Mouse (Mus musculus): Measurements from ENCODE around the gene Snrpb2.

Gene Snrpb2

GRCm38 (mm10) chr2:143062812-143063792 is at the start of gene Snrpb2:
Gene Snrpb2 (plus strand): TSS chr2:143063039.
- peak; percentile 89 for DNase-seq (ENCODE audit: inconsistent ontology term)

GRCm38 (mm10) chr2:143013057-143013456 is 49.8 kb upstream of the Snrpb2 start:
- peak; percentile 16 for DNase-seq (ENCODE audit: inconsistent ontology term)

- no peak for DNase-seq (ENCODE audit: inconsistent ontology term)
Observed at GRCm38 (mm10) chr2:143018084-143018483, 44.8 kb upstream of the Snrpb2 start.

- no peak for DNase-seq (ENCODE audit: inconsistent ontology term)
Observed at GRCm38 (mm10) chr2:143018591-143019130, 44.2 kb upstream of the Snrpb2 start.

- DNase-seq (ENCODE audit: inconsistent ontology term) = no peak
Observed at GRCm38 (mm10) chr2:143019727-143020126, 43.1 kb upstream of the Snrpb2 start.

- peak; percentile 80 for DNase-seq (ENCODE audit: inconsistent ontology term)
Observed at GRCm38 (mm10) chr2:143023331-143023730, 39.5 kb upstream of the Snrpb2 start.

GRCm38 (mm10) chr2:143024226-143024625 is 38.6 kb upstream of the Snrpb2 start:
- no peak for DNase-seq (ENCODE audit: inconsistent ontology term)

GRCm38 (mm10) chr2:143031283-143031682 is 31.6 kb upstream of the Snrpb2 start:
- no peak for DNase-seq (ENCODE audit: inconsistent ontology term)

- DNase-seq (ENCODE audit: inconsistent ontology term) = no peak
Observed at GRCm38 (mm10) chr2:143032378-143033255, 30.2 kb upstream of the Snrpb2 start.

GRCm38 (mm10) chr2:143034350-143035085 is 28.3 kb upstream of the Snrpb2 start:
- no peak for DNase-seq (ENCODE audit: inconsistent ontology term)

GRCm38 (mm10) chr2:143035086-143035593 is 27.7 kb upstream of the Snrpb2 start:
- no peak for DNase-seq (ENCODE audit: inconsistent ontology term)

- DNase-seq (ENCODE audit: inconsistent ontology term) = no peak
Observed at GRCm38 (mm10) chr2:143041596-143041995, 21.2 kb upstream of the Snrpb2 start.

- no peak for DNase-seq (ENCODE audit: inconsistent ontology term)
Observed at GRCm38 (mm10) chr2:143055251-143055650, 7.6 kb upstream of the Snrpb2 start.

- DNase-seq (ENCODE audit: inconsistent ontology term) = no peak
Observed at GRCm38 (mm10) chr2:143056736-143057135, 6.1 kb upstream of the Snrpb2 start.

GRCm38 (mm10) chr2:143062432-143062811 is 417 bp upstream of the Snrpb2 start:
- no peak for DNase-seq (ENCODE audit: inconsistent ontology term)

- DNase-seq (ENCODE audit: inconsistent ontology term) = no peak
Observed at GRCm38 (mm10) chr2:143065914-143066313, 3.1 kb downstream of the Snrpb2 start.

GRCm38 (mm10) chr2:143078198-143078851 is 15.5 kb downstream of the Snrpb2 start, which contains the start of gene Otor:
Gene Otor (plus strand): TSS chr2:143078473.
- no peak for DNase-seq (ENCODE audit: inconsistent ontology term)

- no peak for DNase-seq (ENCODE audit: inconsistent ontology term)
Observed at GRCm38 (mm10) chr2:143081693-143082092, 18.9 kb downstream of the Snrpb2 start.

- DNase-seq (ENCODE audit: inconsistent ontology term) = peak; percentile 60
Observed at GRCm38 (mm10) chr2:143084852-143085397, 22.1 kb downstream of the Snrpb2 start.

- no peak for DNase-seq (ENCODE audit: inconsistent ontology term)
Observed at GRCm38 (mm10) chr2:143089866-143090265, 27.0 kb downstream of the Snrpb2 start.
